Mouse (Mus musculus): ENCODE data around the gene Tia1.

Gene Tia1

DNA sequence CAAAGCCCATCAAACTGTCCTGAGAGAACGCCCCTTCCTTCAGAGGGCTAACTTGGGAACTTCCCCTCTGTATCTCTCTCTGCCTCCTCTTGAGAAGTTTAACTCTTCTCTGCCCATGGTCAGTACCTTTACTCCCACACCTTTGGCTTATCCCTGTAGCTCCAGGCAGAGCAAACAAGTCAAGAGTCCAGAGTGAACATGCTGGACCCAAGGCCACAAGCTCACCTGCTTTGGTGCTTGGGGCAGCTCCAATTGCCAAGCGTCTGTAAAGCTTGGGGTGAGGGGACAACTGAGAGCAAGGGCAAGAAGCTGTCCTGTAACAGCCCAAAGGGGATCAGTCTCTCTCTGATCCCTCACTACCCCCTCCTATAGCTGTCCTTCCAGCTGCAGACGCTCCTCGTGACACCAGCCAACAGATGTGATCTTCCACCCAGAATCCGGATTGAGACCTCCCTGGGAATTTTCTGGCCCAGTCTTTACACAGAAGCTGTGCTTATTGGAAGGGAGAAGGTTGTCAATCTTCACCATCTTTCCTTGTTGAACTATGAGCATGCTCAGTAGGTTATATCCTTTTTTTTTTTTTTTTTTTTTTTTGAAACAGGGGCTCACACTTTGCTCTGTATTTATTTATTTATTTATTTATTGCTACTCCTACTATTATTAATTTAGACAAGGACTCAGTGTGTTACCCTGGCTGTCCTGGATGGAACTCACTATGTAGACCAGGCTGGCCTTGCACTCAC, 18.5 kb upstream of the Tia1 start:
- DNase-seq: no peak

DNA sequence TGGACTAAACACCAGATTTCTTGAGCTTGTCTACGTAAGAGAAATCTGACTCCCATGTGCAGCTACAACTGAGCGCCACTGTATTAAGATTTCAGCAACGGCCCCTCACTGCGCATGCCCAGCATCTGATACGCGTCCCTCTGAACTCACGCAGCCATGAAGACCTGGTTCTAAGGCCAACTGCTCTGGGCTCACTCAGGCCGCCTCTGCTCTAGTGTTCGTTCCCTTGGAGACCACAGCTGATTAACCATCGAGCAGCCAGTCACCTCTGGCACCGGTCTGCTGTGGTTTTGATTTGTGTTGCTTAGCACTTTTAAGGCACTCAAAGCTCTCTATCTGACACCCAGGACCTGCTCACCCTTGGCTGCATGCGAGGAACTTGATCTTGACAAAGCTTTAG, 16.7 kb upstream of the Tia1 start:
- no peak for DNase-seq

DNA sequence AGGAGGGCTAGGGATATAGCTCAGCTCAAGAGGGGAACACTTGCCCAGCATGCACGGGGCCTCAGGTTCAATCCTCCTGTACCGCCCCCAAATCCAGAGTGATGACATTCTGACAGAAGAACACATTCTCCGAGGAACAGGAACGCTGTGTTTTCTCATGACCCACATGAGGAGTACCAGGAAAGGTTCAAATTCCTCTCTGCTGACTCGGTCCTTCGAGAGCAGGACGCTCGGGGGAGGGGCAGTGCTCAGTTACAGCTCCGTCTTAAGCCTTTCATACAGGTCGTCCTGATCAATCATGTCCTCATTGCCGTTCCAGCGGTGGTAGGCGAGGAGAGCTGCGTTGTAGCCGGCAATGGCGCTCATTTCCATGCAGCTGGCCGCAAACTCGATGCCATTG, 15.6 kb upstream of the Tia1 start:
- no peak for DNase-seq

DNA sequence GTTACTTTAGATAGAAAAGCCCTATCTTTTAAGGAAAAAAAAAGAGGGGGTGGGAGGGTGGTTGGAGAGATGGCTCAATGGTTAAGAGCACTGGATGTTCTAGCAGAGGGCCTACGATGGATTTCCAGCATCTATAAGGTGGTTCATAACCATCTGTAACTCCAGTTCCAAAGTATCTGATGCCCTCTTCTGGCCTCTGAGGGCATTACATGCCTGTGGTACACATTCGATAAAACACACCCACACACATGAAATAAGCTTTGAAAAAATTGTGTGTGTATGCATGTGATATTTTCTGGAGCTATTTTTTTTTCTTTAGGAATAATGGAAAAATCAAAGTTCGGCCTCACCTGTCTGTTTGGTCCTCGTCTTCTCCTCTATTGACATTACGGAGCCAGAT, 12.7 kb upstream of the Tia1 start:
- no peak for DNase-seq

DNA sequence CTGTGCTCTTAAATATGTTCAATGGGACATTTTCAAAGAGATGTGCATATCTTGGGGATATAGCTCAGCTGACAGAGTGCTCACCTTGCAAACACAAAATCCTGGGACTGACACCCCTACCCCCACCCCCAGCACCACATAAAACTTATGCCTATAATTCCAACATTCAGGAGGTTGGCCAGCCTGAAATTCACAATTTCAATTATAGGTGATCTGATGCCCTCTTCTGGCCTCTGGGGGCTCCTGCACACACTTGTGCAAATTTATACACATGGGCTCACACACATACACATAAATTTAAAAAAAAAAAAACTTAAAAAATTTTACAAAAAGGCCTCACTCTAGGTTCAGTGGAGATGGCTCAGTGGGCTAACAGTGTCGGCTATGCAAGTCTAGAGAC, 10.8 kb upstream of the Tia1 start:
- DNase-seq: no peak

DNA sequence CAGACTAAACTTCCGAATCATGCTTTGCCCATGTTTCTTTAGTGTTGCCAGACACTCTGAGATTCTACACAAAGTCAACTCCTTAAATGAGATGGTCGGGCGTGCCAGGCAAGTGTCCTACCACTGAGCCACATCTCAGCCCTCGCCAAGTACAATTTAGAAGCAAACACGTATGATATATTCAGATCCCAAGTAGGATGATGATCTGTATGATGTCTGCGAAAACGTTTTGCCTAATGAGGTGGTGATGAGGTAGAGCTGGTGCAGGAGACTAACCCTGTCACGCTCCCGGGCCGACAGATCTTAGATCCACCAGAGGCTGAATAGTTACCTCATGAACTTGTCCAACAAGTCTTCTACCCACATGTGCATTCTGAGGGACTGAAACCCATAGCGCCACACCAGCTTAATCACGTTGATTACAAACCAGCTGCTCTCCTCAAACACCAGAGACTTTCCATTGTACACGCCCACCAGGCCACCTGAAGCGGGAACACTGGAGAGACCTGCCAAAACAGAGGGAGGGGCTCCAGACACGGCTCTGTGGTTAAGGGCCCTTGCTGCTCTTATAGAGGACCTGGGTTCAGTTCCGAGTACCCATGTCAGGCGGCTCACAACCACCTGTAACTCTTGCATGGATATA, 9.8 kb upstream of the Tia1 start:
- no peak for DNase-seq

DNA sequence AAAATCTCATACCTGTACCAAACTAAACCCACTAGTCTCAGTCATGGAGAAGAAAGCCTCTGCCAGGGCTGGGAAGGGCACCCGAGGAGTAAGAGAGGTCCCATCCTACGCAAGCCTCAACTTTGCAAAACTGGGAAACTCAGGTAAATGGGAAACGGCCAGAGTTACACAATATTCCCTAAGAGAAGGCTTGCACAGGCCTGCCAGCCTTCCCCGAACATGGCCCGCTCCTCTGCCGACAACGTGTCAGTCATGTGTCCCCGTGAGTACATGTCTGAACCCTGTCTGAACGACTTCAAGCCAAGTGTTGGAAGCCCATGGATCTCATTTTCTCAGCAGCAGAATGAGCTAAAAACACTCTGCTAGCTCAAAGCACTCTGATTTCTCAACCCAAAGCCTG, 9.0 kb upstream of the Tia1 start:
- DNase-seq: no peak

DNA sequence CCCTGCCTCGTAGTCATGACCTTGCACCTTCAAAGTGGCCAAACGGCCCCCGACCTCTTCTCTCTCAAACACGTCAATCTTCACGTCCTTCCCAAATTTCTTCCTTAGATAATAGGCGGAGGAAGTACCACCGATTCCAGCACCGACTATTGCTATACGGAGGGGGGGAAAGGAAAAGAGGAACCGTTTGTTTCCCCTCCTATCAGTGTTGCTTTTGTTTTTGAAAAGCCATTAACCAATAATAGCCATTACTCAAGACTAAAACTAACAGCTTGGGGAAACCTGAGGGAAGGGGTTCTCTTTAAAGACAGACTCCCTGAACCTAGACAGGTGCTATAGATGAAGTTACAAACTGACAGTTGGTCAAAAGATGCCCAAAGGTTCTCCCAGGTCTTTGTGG, 8.1 kb upstream of the Tia1 start:
- DNase-seq: no peak

DNA sequence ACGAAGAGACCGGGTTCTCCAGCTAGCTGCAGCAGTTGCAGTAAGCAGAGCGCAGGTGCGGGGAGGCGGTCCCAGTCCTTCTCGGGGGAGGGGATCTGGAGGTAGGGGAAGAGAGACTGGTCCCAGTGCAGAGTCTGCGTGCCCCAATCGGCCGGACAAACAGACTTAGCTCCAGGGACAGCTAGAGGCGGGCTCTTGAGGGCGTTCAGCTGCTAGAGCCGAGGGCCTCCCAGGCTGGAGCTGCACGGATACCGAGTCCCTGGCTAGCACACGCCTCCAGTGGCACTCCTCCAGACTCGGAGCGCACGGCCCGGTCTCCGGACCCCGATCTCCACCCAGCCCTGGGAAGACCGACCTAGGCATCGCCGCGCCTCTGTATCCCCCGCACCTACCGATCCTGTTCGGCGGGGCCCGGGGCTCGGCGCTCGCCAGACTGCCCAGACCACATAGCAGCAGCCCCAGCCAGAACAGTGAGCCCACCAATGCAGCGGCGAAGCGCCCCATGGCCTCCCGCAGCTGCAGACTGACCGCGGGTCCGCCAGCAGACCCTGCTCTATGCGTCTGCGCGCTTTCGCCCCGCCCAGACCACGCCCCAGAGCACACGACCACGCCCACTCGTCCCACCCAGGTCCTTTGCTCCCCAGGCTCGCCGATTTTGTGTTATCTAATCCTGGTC, 7.3 kb upstream of the Tia1 start, which contains the start of gene Pcyox1:
TSS of gene Pcyox1 (minus strand) at position 574 of the 676 bp plus-strand sequence.
- peak; percentile 86 for DNase-seq

DNA sequence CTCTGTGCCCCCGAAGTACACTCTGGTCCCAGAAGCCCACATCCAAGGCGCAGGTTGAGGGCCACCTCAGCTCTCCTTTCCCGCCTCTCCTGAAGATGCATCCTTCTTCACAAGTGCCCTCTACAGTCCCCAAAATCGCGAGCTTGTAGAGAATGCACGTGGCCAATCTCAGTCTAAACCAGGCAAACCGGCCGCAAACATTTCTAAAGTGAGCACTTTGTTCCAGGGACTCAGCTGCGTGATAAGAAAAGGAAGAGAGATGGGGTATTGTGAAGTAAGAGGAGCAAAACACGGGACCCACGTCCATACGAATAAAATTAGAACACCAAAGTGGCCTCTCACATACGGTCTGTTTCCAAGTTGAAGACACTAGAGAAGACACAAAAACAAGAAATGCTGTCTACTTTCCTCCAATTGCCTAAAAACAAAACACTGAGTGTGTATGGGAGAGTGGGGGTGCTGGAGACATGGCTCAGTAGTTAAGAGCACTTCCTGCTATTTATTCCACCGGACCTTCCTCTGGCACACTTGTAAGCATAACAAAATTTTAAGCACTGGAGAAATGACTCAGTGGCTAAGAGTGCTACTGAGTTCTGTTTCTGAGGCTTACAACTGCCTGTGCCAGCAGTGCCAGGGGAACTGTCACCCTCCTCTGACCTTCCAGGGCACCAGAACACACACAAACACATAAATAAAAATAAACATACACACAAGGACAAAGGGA, 6.6 kb upstream of the Tia1 start:
- no peak for DNase-seq

DNA sequence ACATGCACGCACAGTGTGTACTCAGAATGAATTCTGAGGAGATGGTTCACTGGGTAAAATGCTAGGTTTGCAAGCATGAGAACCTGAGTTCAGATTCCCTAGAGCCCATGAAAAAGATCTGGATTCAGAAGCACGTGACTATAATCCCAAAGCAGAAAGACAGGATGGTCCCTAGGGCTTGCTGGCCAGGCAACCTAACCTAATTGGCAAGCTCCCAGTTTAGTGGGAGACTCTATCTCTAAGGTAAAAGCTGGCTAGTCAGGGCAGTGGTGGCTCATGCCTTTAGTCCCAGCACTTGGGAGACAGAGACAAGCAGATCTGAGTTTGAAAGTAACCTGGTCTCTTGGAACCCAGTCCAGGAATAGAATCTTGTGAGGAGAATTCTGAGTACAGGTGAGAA, 5.0 kb upstream of the Tia1 start:
- no peak for DNase-seq

DNA sequence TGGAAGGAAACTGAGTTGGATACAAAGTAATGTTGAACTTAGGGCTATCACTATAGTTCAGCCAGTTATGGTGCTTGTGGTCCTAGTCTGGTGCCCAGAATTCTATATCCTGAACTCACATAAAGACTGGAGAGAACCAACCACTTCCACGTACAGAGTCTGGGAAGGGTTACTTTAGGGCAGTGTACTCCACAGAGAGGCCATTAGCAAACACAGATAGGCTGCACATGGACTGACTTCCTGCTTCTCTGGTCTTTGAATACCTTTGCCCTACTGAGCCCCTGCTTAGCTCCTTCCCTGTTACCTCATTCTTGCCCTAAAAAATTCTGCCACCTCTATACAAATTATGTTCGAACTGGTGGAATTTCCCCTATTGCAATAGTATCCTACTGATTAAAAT, 4.0 kb upstream of the Tia1 start:
- no peak for DNase-seq

DNA sequence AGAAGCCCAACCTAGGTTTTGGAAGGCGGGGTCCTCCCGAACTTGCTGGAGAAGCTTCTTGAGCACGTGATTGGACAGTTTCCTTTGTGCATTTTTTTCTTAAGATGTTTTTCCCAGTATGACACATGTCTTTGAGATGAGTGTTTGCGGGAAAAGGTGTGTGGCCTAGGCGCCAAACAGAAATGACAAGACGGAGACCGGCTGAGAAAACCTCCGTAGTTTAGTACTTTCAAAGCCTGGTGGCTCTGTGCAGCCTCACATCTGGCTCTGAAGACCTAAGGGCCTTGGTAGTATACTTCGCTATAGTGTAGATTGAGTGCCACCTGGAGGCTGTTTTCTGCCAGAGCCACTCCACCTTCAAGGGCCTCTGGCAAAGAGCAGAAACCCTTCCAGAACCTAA, 3.0 kb upstream of the Tia1 start:
- DNase-seq: peak; percentile 59

DNA sequence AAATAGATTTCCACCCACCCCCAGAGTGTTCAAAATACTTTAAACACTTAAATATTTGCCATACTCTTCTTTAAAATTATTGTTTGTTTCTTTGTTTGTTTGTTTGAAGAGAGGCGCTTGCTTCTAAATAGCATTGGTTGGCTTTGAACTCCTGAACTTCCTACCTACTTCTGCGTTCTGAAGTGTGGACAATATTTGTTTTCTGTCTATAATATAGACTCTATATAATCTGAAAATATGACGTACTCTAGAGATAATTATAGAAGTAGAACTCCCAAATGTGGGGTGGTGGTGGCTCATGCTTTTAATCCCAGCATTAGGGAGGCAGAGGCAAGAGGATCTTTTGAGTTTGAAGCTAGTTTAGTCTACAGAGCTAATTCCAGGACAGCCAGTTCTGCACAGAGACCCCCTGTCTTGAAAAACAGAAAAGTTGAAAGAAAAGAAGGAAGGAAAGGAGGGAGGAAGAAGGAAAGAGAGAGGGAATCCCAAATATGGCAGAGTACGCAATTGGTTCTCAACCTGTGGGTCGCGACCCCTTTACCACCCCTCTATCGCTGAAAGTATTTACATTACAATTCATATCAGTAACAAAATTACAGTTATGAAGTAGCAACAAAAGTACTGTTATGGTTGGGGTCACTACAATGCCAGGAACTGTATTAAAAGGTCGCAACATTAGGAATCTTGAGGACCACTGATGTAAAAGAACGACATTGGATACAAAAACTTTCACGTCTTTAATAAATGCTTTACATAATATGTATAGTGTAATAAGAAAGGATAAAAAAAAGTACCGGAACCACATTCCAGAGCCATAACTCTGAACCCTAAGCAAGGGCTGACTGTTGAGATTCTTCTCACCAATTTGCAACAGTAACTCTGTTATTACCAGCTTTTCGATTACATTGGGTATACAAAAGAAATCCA, 1.1 kb upstream of the Tia1 start:
- DNase-seq: no peak

DNA sequence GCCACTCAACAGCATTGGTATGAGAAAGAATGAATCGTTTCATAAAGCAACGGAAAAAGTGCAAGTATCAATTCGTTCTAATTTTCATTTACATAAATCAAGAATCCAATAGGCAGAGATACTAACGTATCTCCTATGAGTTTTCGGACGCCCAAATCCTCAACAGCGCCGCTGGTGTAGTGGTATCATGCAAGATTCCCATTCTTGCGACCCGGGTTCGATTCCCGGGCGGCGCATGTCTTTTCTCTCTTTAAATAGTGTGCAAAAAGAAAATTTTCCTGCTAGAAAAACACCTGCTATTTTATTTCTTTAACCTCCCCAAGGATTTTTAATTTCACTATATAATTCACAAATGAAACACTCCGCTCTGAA, 305 bp upstream of the Tia1 start:
- DNase-seq: peak; percentile 91

DNA sequence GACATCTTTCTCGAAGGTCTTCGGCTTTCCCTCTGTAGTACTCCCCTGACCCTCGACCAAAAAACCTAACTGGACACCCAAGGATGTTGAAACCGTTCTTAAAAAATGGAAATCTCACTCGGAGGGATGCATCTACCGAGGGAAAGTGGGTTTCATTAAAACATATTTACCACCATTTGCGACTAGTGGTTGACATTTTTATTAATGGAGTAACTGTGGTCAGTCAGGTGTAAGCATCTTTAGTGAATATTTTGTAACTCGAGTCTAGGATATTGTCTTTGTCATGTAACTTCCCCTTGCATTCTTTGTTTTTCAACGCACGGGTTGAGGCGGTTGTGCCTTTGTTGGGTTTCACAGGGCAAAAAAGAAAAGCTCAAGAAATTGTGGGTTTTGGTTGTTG, 977 bp downstream of the Tia1 start:
- DNase-seq: no peak

DNA sequence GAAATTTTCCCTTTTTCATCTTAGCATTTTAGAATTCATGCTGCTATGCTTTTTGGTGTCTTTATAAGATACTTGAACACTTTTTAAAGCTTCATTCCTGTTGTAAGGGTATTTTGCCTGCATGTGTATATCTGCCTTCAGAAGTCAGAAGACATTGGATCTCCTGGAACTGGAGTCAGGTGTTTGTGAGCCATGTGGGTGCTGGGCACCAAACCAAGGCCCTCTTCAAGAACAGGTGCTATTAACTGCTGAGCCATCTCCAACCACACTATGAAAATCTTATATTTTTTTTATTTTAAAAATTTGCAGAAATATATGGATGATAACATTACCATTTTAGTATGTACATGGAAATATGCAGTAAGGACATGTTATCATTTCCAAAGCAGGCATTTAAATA, 2.3 kb downstream of the Tia1 start:
- no peak for DNase-seq

DNA sequence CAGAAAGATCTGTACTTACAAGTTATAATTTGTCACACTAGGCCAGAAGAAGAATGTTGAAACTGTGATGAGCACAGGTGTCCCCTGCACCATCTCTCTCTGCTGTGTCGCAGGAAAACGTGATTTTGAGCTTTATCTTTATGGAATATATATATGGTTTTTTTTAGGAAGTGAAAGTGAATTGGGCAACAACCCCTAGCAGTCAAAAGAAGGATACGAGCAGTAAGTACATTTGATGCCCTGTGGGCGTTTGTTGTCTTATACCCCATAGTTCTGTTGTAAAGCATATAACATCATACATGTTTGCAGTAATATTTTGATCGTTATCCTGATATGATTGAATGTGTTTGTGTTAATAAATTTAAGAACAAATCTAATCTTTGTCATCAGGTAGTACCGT, 14.7 kb downstream of the Tia1 start:
- DNase-seq: no peak

DNA sequence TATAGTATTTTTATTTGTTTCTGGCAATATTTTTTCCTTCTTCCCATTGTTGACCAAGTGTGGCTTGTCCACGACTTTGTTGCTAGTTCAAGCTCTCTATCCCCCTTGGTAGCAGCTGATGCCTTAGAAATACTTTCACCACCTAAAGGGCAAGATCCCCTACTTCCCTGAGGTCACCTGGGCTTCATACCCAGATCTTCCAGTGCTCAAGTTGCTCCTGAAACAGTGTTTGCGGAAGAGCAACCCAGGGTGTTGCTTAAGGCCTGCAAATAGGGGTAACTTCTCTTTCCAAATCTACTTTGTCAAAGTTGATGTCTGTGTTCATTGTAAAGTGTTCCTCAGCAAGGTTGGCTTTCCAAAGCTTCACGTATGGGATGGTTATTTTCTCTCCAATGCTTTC, 15.2 kb downstream of the Tia1 start:
- DNase-seq: no peak

DNA sequence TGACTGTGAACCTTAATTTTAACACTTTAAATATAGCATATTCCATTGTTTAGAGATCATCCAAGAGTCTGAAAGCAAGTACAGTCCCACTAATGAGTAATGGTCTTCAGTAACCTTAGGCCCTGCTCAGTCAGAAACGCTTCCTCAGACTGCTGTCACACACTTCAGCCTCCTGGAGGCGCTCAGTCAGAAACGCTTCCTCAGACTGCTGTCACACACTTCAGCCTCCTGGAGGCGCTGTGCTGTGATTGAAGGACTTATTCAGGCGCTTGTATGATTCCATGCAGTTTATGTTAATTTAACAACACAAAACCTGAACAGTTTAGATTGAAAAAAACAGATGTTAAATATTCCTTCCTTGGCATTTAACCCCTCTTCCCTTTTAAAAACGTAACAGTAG, 16.5 kb downstream of the Tia1 start:
- DNase-seq: no peak

DNA sequence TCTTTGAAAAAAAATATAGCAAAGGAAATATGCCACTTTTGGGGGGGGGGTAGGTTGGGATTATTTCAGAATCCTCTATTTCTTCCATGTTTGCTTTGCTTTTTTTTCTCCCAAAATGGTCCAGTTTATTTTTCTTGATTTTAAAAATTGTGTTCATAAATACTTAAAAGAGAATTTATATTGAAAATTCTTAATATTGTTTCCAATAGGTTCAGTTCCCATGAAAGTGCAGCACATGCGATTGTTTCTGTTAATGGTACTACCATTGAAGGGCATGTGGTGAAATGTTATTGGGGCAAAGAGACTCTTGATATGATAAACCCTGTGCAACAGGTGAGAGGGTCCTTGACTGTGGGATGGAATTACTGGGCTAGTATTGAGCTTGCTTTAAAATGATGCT, 22.3 kb downstream of the Tia1 start, which contains the start of gene Gm44790:
TSS of gene Gm44790 (plus strand) at position 301 of the 400 bp plus-strand sequence.
- no peak for DNase-seq

DNA sequence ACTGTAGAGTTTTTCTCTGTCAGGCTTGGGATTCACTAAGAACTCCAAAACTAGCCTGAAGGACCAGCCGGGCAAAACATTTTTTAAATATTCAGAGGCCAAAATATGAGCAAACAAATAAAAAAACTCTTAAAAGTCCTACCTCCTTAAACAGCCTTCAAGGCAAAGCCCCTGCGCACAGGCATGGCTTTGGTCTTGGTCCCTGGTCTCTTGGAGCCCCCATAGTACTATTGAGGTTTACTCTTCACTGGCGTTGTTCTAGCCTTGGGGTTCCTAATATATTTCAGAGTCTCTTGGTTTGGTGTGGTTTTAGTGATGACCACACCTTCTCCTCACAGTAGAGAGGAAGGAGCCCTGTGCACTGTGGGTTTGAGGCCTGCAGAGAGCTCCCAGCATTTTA, 27.5 kb downstream of the Tia1 start:
- no peak for DNase-seq

DNA sequence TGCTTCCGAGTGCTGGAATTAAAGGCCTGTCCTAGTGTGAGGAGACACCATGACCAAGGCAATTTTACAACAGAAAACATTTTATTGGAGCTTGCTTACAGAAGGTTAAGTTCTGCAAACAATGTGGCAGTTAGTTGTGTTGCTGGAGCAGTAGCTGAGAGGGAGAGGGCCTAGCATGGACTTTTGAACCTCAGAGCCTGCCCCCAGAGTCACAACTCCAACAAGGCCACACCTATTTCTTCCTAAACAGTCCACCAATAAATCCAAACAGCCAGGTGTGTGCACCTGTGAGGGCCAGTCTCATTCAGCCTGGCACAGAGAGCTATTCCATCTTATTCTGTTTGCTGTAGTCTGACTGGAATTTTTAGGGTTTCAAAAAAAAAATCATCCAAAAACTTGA, 29.7 kb downstream of the Tia1 start:
- DNase-seq: no peak
